Mouse (Mus musculus) bone marrow macrophage, adult 2 months (primary cell): ENCODE data around the gene Gpr132.

Source experiments
- CTCF ChIP-seq: IDR thresholded peaks from 2 replicates; pipeline ENCODE4 v1.5.1; 2012; ENCODE audit warnings: low read depth, mild to moderate bottlenecking, low read length, moderate library complexity
- POLR2A ChIP-seq: IDR thresholded peaks from 2 replicates; pipeline ENCODE4 v1.6.1; 2012; ENCODE audit warnings: mild to moderate bottlenecking, low read depth, low read length, borderline replicate concordance

GRCm38 (mm10) chr12:112870775-112871174, 2.7 kb upstream of the Gpr132 start:
- TF ChIP-seq CTCF, result no peak
- no peak for TF ChIP-seq POLR2A
